Comparison of ENCODE assay signal across 12 mouse cellular contexts in genomic region chr15:102097991-102098555, GRCm38 (mm10). TPM values are rescaled to one million over a fixed set of nuclear protein-coding genes. Genes with fewer than 3 reads are reported as not detected.
DNase-seq lines count a peak whose midpoint lies in the region; ATAC-seq and TF ChIP-seq lines count a peak whose summit lies in the region.
"Had no signal": no experiment of that assay in that cellular context is flagged by ENCODE, and none has a peak within 500 bp of the region (broad histone marks: within the 10 kb centered on the region; RNA-seq: fewer than 3 reads in every experiment).

No protein-coding gene starts in this region.

- no peaks in the 10 kb centered on the region for H3K9me3 ChIP-seq in kidney, embryonic 15.5 days (replicated peaks)
- H3K9me3 ChIP-seq in limb, embryonic 13.5 days, result no peaks in the 10 kb centered on the region

- ATAC-seq in kidney, embryonic 15.5 days (replicated peaks; ENCODE audit: low FRiP score), result no peak
- no peak for ATAC-seq in limb, embryonic 13.5 days (ENCODE audit: low FRiP score, low read depth)
- ATAC-seq in erythroid progenitor cell, adult 5-6 weeks (replicated peaks; ENCODE audit: low FRiP score, poor library complexity, severe bottlenecking), result no peak

- no peak for TF ChIP-seq POLR2A in kidney, adult 2 months (IDR thresholded peaks at IDR 0.05; ENCODE audit: low read depth, low read length)
- no peak; the same call in 1 of the 2 replicates for TF ChIP-seq POLR2A in embryonic fibroblast, embryonic 13.5 days (IDR thresholded peaks at IDR 0.05; ENCODE audit: low read depth, low read length)

- H3K27ac ChIP-seq in kidney, embryonic 15.5 days, result peak overlapping the region; percentile 49
- H3K27ac ChIP-seq in kidney, adult 2 months (ENCODE audit: insufficient read depth, low read depth, low read length), result no peak overlapping the region
- H3K27ac ChIP-seq in embryonic fibroblast, embryonic 13.5 days (ENCODE audit: insufficient read depth, low read length), result peak overlapping the region; percentile 55
- peak overlapping the region; percentile 52; the same call in 1 of the 2 replicates for H3K27ac ChIP-seq in limb, embryonic 13.5 days
- H3K27ac ChIP-seq: liver, embryonic 14.5 days had no signal

- peaks cover 52% of the 10 kb centered on the region for H3K36me3 ChIP-seq in kidney, embryonic 15.5 days
- H3K36me3 ChIP-seq in kidney, adult 2 months (ENCODE audit: control insufficient read depth, insufficient read depth, low read length), result peaks cover 10% of the 10 kb centered on the region
- peaks cover 52% of the 10 kb centered on the region for H3K36me3 ChIP-seq in limb, embryonic 13.5 days

- H3K4me1 ChIP-seq in kidney, embryonic 15.5 days, result peaks cover 64% of the 10 kb centered on the region
- H3K4me1 ChIP-seq in kidney, adult 2 months (ENCODE audit: control insufficient read depth, insufficient read depth, low read length), result peaks cover 26% of the 10 kb centered on the region
- peaks cover 32% of the 10 kb centered on the region for H3K4me1 ChIP-seq in embryonic fibroblast, embryonic 13.5 days (ENCODE audit: control insufficient read depth, insufficient read depth, low read length)
- H3K4me1 ChIP-seq in limb, embryonic 13.5 days, result peaks cover 57% of the 10 kb centered on the region

- WGBS in kidney, embryonic 15.5 days, result 37% methylated on average over 5 of the region's 5 CpGs
- WGBS in kidney, adult 2 months, result 55% methylated on average over 5 of the region's 5 CpGs
- 16% methylated on average over 5 of the region's 5 CpGs for WGBS in limb, embryonic 13.5 days

- TF ChIP-seq CTCF in kidney, adult 2 months (conservative IDR thresholded peaks at IDR 0.05; ENCODE audit: insufficient read depth, insufficient read length, low read depth, low read length), result no peak
- TF ChIP-seq CTCF in embryonic fibroblast, embryonic 13.5 days (IDR thresholded peaks at IDR 0.05; ENCODE audit: borderline replicate concordance, insufficient read depth, low read length), result no peak

- no peak overlapping the region for H3K4me2 ChIP-seq in kidney, embryonic 15.5 days
- peak overlapping the region; percentile 83 for H3K4me2 ChIP-seq in limb, embryonic 13.5 days (replicated peaks)

- no peaks in the 10 kb centered on the region for H3K27me3 ChIP-seq in kidney, embryonic 15.5 days
- H3K27me3 ChIP-seq in kidney, adult 2 months (replicated peaks; ENCODE audit: control insufficient read depth, insufficient read depth, low read length), result no peaks in the 10 kb centered on the region
- no peaks in the 10 kb centered on the region for H3K27me3 ChIP-seq in limb, embryonic 13.5 days

- H3K9ac ChIP-seq in kidney, embryonic 15.5 days, result no peak overlapping the region
- H3K9ac ChIP-seq in limb, embryonic 13.5 days, result no peak overlapping the region
- H3K9ac ChIP-seq: liver, embryonic 14.5 days had no signal

- DNase-seq in kidney, adult 2 months, result no peak
- peak; percentile 95 for DNase-seq in adipocyte (ENCODE audit: low spot score)
- DNase-seq in B cell, adult 2 months, result no peak
- DNase-seq in spleen, adult 18-20 months, result no peak
- DNase-seq: right cerebral cortex, adult 18-20 months; thymus, postnatal 36 days had no signal

- H3K4me3 ChIP-seq in kidney, embryonic 15.5 days (replicated peaks), result no peak overlapping the region
- H3K4me3 ChIP-seq in kidney, adult 2 months (ENCODE audit: insufficient read depth, low read depth, low read length), result no peak overlapping the region
- H3K4me3 ChIP-seq in embryonic fibroblast, embryonic 13.5 days (ENCODE audit: insufficient read depth, low read length), result no peak overlapping the region
- H3K4me3 ChIP-seq in limb, embryonic 13.5 days, result peak overlapping the region; percentile 61; the same call in 1 of the 2 replicates

RNA-seq across cellular contexts. Expression of gene Tns2, which starts 2.1 kb away (rescaled TPM):
- polyA plus RNA-seq in kidney, embryonic 15.5 days (2015; fragmentation: Nextera tagmentation; extraction: Ambion mirVana), result 39.7 and 48.4 TPM in 2 replicates
- 124 and 143 TPM in 2 replicates for polyA plus RNA-seq in kidney, adult 2 months (2012; rRNA removed)
- 61.8 and 71.1 TPM in 2 replicates for polyA plus RNA-seq in embryonic fibroblast, embryonic 13.5 days (2011; ENCODE audit: insufficient read length, low read depth, missing spikeins)
- polyA plus RNA-seq in limb, embryonic 13.5 days (2015; fragmentation: Nextera tagmentation; extraction: Ambion mirVana), result 39.8 and 45.3 TPM in 2 replicates
- 0.36 TPM in 1 of 2 replicates, not detected in the other for total RNA-seq in erythroid progenitor cell, adult 5-6 weeks (2015; ENCODE audit: low replicate concordance)
- not detected in 2 replicates for total RNA-seq in erythroid progenitor cell, adult 5-6 weeks (2017; ENCODE audit: low replicate concordance)

RNA-seq across cellular contexts. Expression of gene Eif4b, which starts 24.5 kb away (rescaled TPM):
- polyA plus RNA-seq in kidney, embryonic 15.5 days (2015; fragmentation: Nextera tagmentation; extraction: Ambion mirVana), result 127 and 130 TPM in 2 replicates
- 92.1 and 124 TPM in 2 replicates for polyA plus RNA-seq in kidney, adult 2 months (2012; rRNA removed)
- 309 and 317 TPM in 2 replicates for polyA plus RNA-seq in embryonic fibroblast, embryonic 13.5 days (2011; ENCODE audit: insufficient read length, low read depth, missing spikeins)
- 118 and 120 TPM in 2 replicates for polyA plus RNA-seq in limb, embryonic 13.5 days (2015; fragmentation: Nextera tagmentation; extraction: Ambion mirVana)
- total RNA-seq in erythroid progenitor cell, adult 5-6 weeks (2015; ENCODE audit: low replicate concordance), result 34.2 and 49.9 TPM in 2 replicates
- total RNA-seq in erythroid progenitor cell, adult 5-6 weeks (2017; ENCODE audit: low replicate concordance), result 89.8 and 92.8 TPM in 2 replicates

RNA-seq across cellular contexts. Expression of gene Spryd3, which starts 38.0 kb away (rescaled TPM):
- polyA plus RNA-seq in kidney, embryonic 15.5 days (2015; fragmentation: Nextera tagmentation; extraction: Ambion mirVana), result 18.0 and 18.4 TPM in 2 replicates
- polyA plus RNA-seq in kidney, adult 2 months (2012; rRNA removed), result 29.7 and 30.1 TPM in 2 replicates
- 35.5 and 36.0 TPM in 2 replicates for polyA plus RNA-seq in embryonic fibroblast, embryonic 13.5 days (2011; ENCODE audit: insufficient read length, low read depth, missing spikeins)
- polyA plus RNA-seq in limb, embryonic 13.5 days (2015; fragmentation: Nextera tagmentation; extraction: Ambion mirVana), result 22.9 and 23.2 TPM in 2 replicates
- 2.5 and 5.4 TPM in 2 replicates for total RNA-seq in erythroid progenitor cell, adult 5-6 weeks (2015; ENCODE audit: low replicate concordance)
- 2.3 and 16.0 TPM in 2 replicates for total RNA-seq in erythroid progenitor cell, adult 5-6 weeks (2017; ENCODE audit: low replicate concordance)

RNA-seq across cellular contexts. Expression of gene Igfbp6, which starts 46.1 kb away (rescaled TPM):
- polyA plus RNA-seq in kidney, embryonic 15.5 days (2015; fragmentation: Nextera tagmentation; extraction: Ambion mirVana), result 31.0 and 33.6 TPM in 2 replicates
- 18.5 and 26.8 TPM in 2 replicates for polyA plus RNA-seq in kidney, adult 2 months (2012; rRNA removed)
- 43.0 and 55.0 TPM in 2 replicates for polyA plus RNA-seq in embryonic fibroblast, embryonic 13.5 days (2011; ENCODE audit: insufficient read length, low read depth, missing spikeins)
- polyA plus RNA-seq in limb, embryonic 13.5 days (2015; fragmentation: Nextera tagmentation; extraction: Ambion mirVana), result 3.9 and 4.4 TPM in 2 replicates
- total RNA-seq in erythroid progenitor cell, adult 5-6 weeks (2015; ENCODE audit: low replicate concordance), result not detected in 2 replicates
- total RNA-seq in erythroid progenitor cell, adult 5-6 weeks (2017; ENCODE audit: low replicate concordance), result not detected in 2 replicates

RNA-seq across cellular contexts. Expression of gene Soat2, which starts 52.3 kb away (rescaled TPM):
- polyA plus RNA-seq in kidney, embryonic 15.5 days (2015; fragmentation: Nextera tagmentation; extraction: Ambion mirVana), result 0.33 and 1.1 TPM in 2 replicates
- polyA plus RNA-seq in kidney, adult 2 months (2012; rRNA removed), result 1.1 and 1.2 TPM in 2 replicates
- 1.3 and 2.6 TPM in 2 replicates for polyA plus RNA-seq in embryonic fibroblast, embryonic 13.5 days (2011; ENCODE audit: insufficient read length, low read depth, missing spikeins)
- 0.20 and 0.27 TPM in 2 replicates for polyA plus RNA-seq in limb, embryonic 13.5 days (2015; fragmentation: Nextera tagmentation; extraction: Ambion mirVana)
- 1.1 and 5.0 TPM in 2 replicates for total RNA-seq in erythroid progenitor cell, adult 5-6 weeks (2015; ENCODE audit: low replicate concordance)
- total RNA-seq in erythroid progenitor cell, adult 5-6 weeks (2017; ENCODE audit: low replicate concordance), result 1.0 and 1.7 TPM in 2 replicates
- total RNA-seq: midbrain, postnatal 0 days had no signal
